In the genomic region with DNA sequence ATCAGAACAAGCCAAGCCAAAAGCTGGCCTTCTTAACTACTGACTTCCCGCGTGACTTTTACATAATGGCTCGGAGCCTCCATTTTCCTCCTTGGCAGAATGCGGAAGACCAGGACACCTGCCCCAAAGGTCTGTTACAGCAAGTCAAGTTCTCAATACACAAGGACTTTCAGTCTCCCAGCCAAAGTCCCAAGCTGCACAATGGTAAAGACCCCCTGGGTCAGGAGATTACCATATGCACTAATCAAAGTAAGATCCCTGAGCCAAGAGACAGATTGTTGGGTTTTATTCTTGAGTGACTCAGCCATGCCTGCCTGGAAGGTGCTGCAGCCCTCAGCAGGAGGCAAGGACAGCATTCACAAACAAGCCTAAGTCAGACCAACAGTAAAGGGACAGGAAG, we compare ENCODE assay signal across 13 mouse cellular contexts. TPM values are rescaled to one million over a fixed set of nuclear protein-coding genes. Genes with fewer than 3 reads are reported as not detected.
DNase-seq lines count a peak whose midpoint lies in the region; ATAC-seq and TF ChIP-seq lines count a peak whose summit lies in the region.
"Had no signal": no experiment of that assay in that cellular context is flagged by ENCODE, and none has a peak within 500 bp of the region (broad histone marks: within the 10 kb centered on the region; RNA-seq: fewer than 3 reads in every experiment).

No protein-coding gene starts in this region.

- WGBS in intestine, embryonic 16.5 days: 79% methylated on average over 4 of the region's 4 CpGs
- WGBS in intestine, postnatal 0 days: 57% methylated on average over 4 of the region's 4 CpGs
- WGBS in neural tube, embryonic 15.5 days: 78% methylated on average over 4 of the region's 4 CpGs
- 74% methylated on average over 4 of the region's 4 CpGs for WGBS in stomach, embryonic 15.5 days

- ATAC-seq in intestine, embryonic 16.5 days: no peak
- ATAC-seq in intestine, postnatal 0 days: no peak
- ATAC-seq in neural tube, embryonic 15.5 days (ENCODE audit: low FRiP score): no peak
- ATAC-seq in stomach, embryonic 15.5 days (ENCODE audit: insufficient read depth, low FRiP score, low read depth): no peak

- no peak overlapping the region for H3K9ac ChIP-seq in intestine, embryonic 16.5 days (ENCODE audit: low read depth, low read length)
- H3K9ac ChIP-seq in intestine, postnatal 0 days (ENCODE audit: low read depth, low read length): no peak overlapping the region
- no peak overlapping the region for H3K9ac ChIP-seq in neural tube, embryonic 15.5 days (replicated peaks)
- no peak overlapping the region for H3K9ac ChIP-seq in stomach, embryonic 15.5 days
- H3K9ac ChIP-seq: embryonic facial prominence, embryonic 13.5 days had no signal

- H3K4me3 ChIP-seq in intestine, embryonic 16.5 days (ENCODE audit: low read length): no peak overlapping the region
- H3K4me3 ChIP-seq in intestine, postnatal 0 days (ENCODE audit: low read depth, low read length): no peak overlapping the region
- H3K4me3 ChIP-seq in neural tube, embryonic 15.5 days (replicated peaks): no peak overlapping the region
- no peak overlapping the region for H3K4me3 ChIP-seq in stomach, embryonic 15.5 days (replicated peaks)
- H3K4me3 ChIP-seq: embryonic facial prominence, embryonic 13.5 days; heart, embryonic 10.5 days; hindbrain, embryonic 10.5 days had no signal

- H3K9me3 ChIP-seq in intestine, embryonic 16.5 days (ENCODE audit: control insufficient read depth, low read length): no peaks in the 10 kb centered on the region
- no peaks in the 10 kb centered on the region for H3K9me3 ChIP-seq in intestine, postnatal 0 days (ENCODE audit: control insufficient read depth)
- no peaks in the 10 kb centered on the region for H3K9me3 ChIP-seq in neural tube, embryonic 15.5 days (replicated peaks)
- no peaks in the 10 kb centered on the region for H3K9me3 ChIP-seq in stomach, embryonic 15.5 days
- H3K9me3 ChIP-seq: embryonic facial prominence, embryonic 13.5 days; heart, embryonic 10.5 days; hindbrain, embryonic 10.5 days had no signal

- no peak for DNase-seq in neural tube, embryonic 10.5 days (ENCODE audit: extremely low spot score, low spot score)
- peak; percentile 93 for DNase-seq in cerebellum, adult 9-10 months
- no peak for DNase-seq in thymus, postnatal 0 days (ENCODE audit: low spot score)
- DNase-seq in adrenal gland, postnatal 4 days (ENCODE audit: low spot score in 2 of 2): no peak
- DNase-seq: liver; thymus, postnatal 25 days had no signal

- H3K4me2 ChIP-seq in intestine, embryonic 16.5 days (ENCODE audit: low read depth, low read length): no peak overlapping the region
- no peak overlapping the region for H3K4me2 ChIP-seq in intestine, postnatal 0 days (replicated peaks; ENCODE audit: low read depth)
- H3K4me2 ChIP-seq in neural tube, embryonic 15.5 days: no peak overlapping the region
- no peak overlapping the region for H3K4me2 ChIP-seq in stomach, embryonic 15.5 days
- H3K4me2 ChIP-seq: embryonic facial prominence, embryonic 13.5 days had no signal

- no peak for TF ChIP-seq CTCF in intestine, postnatal 0 days (IDR thresholded peaks at IDR 0.05; ENCODE audit: low read depth)

- H3K27me3 ChIP-seq in intestine, embryonic 16.5 days (replicated peaks; ENCODE audit: control insufficient read depth, insufficient read depth, low read length): no peaks in the 10 kb centered on the region
- no peaks in the 10 kb centered on the region for H3K27me3 ChIP-seq in intestine, postnatal 0 days (replicated peaks; ENCODE audit: control insufficient read depth, insufficient read depth, low read length)
- H3K27me3 ChIP-seq in neural tube, embryonic 15.5 days (replicated peaks): no peaks in the 10 kb centered on the region
- H3K27me3 ChIP-seq in stomach, embryonic 15.5 days (replicated peaks): no peaks in the 10 kb centered on the region
- H3K27me3 ChIP-seq: embryonic facial prominence, embryonic 13.5 days had no signal

- H3K4me1 ChIP-seq in intestine, embryonic 16.5 days (ENCODE audit: control insufficient read depth, insufficient read depth, low read length): peaks cover 14% of the 10 kb centered on the region
- no peaks in the 10 kb centered on the region; the same call in 1 of the 2 replicates for H3K4me1 ChIP-seq in intestine, postnatal 0 days (replicated peaks; ENCODE audit: control insufficient read depth, insufficient read depth, low read length)
- peaks cover 4% of the 10 kb centered on the region; the same call in 1 of the 2 replicates for H3K4me1 ChIP-seq in neural tube, embryonic 15.5 days
- peaks cover 3% of the 10 kb centered on the region; the same call in 1 of the 2 replicates for H3K4me1 ChIP-seq in stomach, embryonic 15.5 days
- H3K4me1 ChIP-seq: heart, embryonic 10.5 days; hindbrain, embryonic 10.5 days had no signal

- no peaks in the 10 kb centered on the region for H3K36me3 ChIP-seq in intestine, embryonic 16.5 days (ENCODE audit: control insufficient read depth, insufficient read depth, low read length)
- H3K36me3 ChIP-seq in intestine, postnatal 0 days (ENCODE audit: control insufficient read depth, insufficient read depth): peaks cover 6% of the 10 kb centered on the region; the same call in 1 of the 2 replicates
- 0 out of 2 replicates have a peak, but pooled peaks cover 2% of the 10 kb centered on the region for H3K36me3 ChIP-seq in neural tube, embryonic 15.5 days
- H3K36me3 ChIP-seq in stomach, embryonic 15.5 days: no peaks in the 10 kb centered on the region

- 0 out of 2 replicates have a peak overlapping the region, but pooled peaks have one; percentile 37 for H3K27ac ChIP-seq in intestine, embryonic 16.5 days (ENCODE audit: low read length)
- H3K27ac ChIP-seq in intestine, postnatal 0 days (ENCODE audit: low read depth, low read length): no peak overlapping the region
- 0 out of 2 replicates have a peak overlapping the region, but pooled peaks have one; percentile 9 for H3K27ac ChIP-seq in neural tube, embryonic 15.5 days (replicated peaks)
- peak overlapping the region; percentile 22; the same call in 1 of the 2 replicates for H3K27ac ChIP-seq in stomach, embryonic 15.5 days
- H3K27ac ChIP-seq: embryonic facial prominence, embryonic 13.5 days; heart, embryonic 10.5 days; hindbrain, embryonic 10.5 days had no signal

RNA-seq across cellular contexts. Expression of gene Etv5, which starts 33.5 kb away (rescaled TPM):
- polyA plus RNA-seq in intestine, embryonic 16.5 days (2015; fragmentation: Nextera tagmentation; extraction: Ambion mirVana): 10.3 and 11.1 TPM in 2 replicates
- polyA plus RNA-seq in intestine, postnatal 0 days (2015; fragmentation: Nextera tagmentation; extraction: Ambion mirVana): 5.4 and 5.7 TPM in 2 replicates
- polyA plus RNA-seq in neural tube, embryonic 15.5 days (2015; fragmentation: Nextera tagmentation; extraction: Ambion mirVana): 22.3 and 24.6 TPM in 2 replicates
- 14.0 and 16.1 TPM in 2 replicates for polyA plus RNA-seq in stomach, embryonic 15.5 days (2015; fragmentation: Nextera tagmentation; extraction: Ambion mirVana)
- polyA plus RNA-seq in thymus, postnatal 0 days (2015; fragmentation: Nextera tagmentation; extraction: Ambion mirVana): 12.1 and 14.7 TPM in 2 replicates
- 10 to 100 TPM; 24.1 to 27.5 TPM for total RNA-seq in adrenal gland, postnatal 4 days (2021)
